Mouse (Mus musculus) limb, embryonic 11.5 days (tissue): ENCODE results near the gene Ptpn7. TPM values are rescaled to one million over a fixed set of nuclear protein-coding genes. Genes with fewer than 3 reads are reported as not detected.

Source experiments
- ATAC-seq: fragments of 200-750 bp; cut with Nextera tagmentation; 2 replicates; pipeline ENCODE4 v1.8.0; 2017; ENCODE audit warnings: low read depth; ENCODE audit not compliant: insufficient number of reproducible peaks, low FRiP score, low TSS enrichment
- DNase-seq: peaks from one replicate; pipeline ENCODE4 v3.0.0-alpha.2; 2015; ENCODE audit warnings: low spot score
- H3K27ac ChIP-seq: fragments of 300-500 bp; sonication (generic); replicated peaks from 2 replicates; pipeline ENCODE4 v1.5.1; 2014; ENCODE audit warnings: low read depth, mild to moderate bottlenecking, low read length
- H3K27me3 ChIP-seq: fragments of 300-500 bp; sonication (generic); 2 replicates; pipeline ENCODE4 v1.6.1; 2014; ENCODE audit warnings: mild to moderate bottlenecking, low read length, mixed read lengths; ENCODE audit not compliant: control insufficient read depth, insufficient read depth
- H3K36me3 ChIP-seq: fragments of 300-500 bp; sonication (generic); 2 replicates; pipeline ENCODE4 v1.6.1; 2014; ENCODE audit warnings: mild to moderate bottlenecking, low read length, moderate library complexity, mixed read lengths; ENCODE audit not compliant: control insufficient read depth, insufficient read depth
- H3K4me1 ChIP-seq: fragments of 300-500 bp; sonication (generic); 2 replicates; pipeline ENCODE4 v1.6.1; 2014; ENCODE audit warnings: low read length, mixed read lengths; ENCODE audit not compliant: control insufficient read depth, insufficient read depth
- H3K4me2 ChIP-seq: fragments of 300-500 bp; sonication (generic); 2 replicates; pipeline ENCODE4 v1.6.1; 2014; ENCODE audit warnings: low read depth, mild to moderate bottlenecking, moderate library complexity; ENCODE audit not compliant: severe bottlenecking
- H3K4me3 ChIP-seq: fragments of 300-500 bp; sonication (generic); 2 replicates; pipeline ENCODE4 v1.5.1; 2014; ENCODE audit warnings: low read depth, low read length
- H3K9ac ChIP-seq: fragments of 300-500 bp; sonication (generic); 2 replicates; pipeline ENCODE4 v1.6.1; 2014; ENCODE audit warnings: mild to moderate bottlenecking, low read length
- H3K9me3 ChIP-seq: fragments of 300-500 bp; sonication (generic); 2 replicates; pipeline ENCODE4 v1.6.1; 2016; ENCODE audit warnings: low read length; ENCODE audit not compliant: control insufficient read depth
- WGBS: fragments of 180-500 bp; shearing (Covaris S2); extraction: QIAGEN DNeasy Blood & Tissue Kit; methylation state at CpG from one replicate; pipeline ENCODE4 v1.1.7; 2014; 5-methylcytosine and 5-hydroxymethylcytosine counted together
- polyA plus RNA-seq: library from polyadenylated mRNA; unstranded; fragments of >200 nt; fragmentation: Nextera tagmentation; extraction: Ambion mirVana; gene quantifications from 2 replicates; pipeline ENCODE4 v1.2.1, GENCODE M21; 2014

Ptpn7 gene
- polyA plus RNA-seq, 1 experiment from 2014 or later = 1.3 TPM

GRCm38 (mm10) chr1:135131034-135131433 is 1.5 kb upstream of the Ptpn7 start:
- ATAC-seq = no peak
- H3K4me1 ChIP-seq = peaks cover 19% of the 10 kb centered on the region

GRCm38 (mm10) chr1:135131560-135131959 is 940 bp upstream of the Ptpn7 start:
- DNase-seq = no peak
- WGBS = 51% methylated on average over 8 of the region's 8 CpGs
- Histone ChIP-seq H3K4me2 (no peak overlapping the region), H3K9me3 (no peaks in the 10 kb centered on the region), H3K27me3 (0 out of 2 replicates have a peak, but pooled peaks cover 3% of the 10 kb centered on the region), H3K4me1 (peaks cover 14% of the 10 kb centered on the region), H3K27ac (no peak overlapping the region), H3K4me3 (no peak overlapping the region), H3K9ac (no peak overlapping the region; the same call in 1 of the 2 replicates), H3K36me3 (no peaks in the 10 kb centered on the region)
- no peak for ATAC-seq

More at GRCm38 (mm10) chr1:135131034-135131433, 1.5 kb upstream of the Ptpn7 start:
- no peaks in the 10 kb centered on the region for H3K9me3 ChIP-seq
- H3K4me3 ChIP-seq = no peak overlapping the region
- no peaks in the 10 kb centered on the region for H3K36me3 ChIP-seq
- 0 out of 2 replicates have a peak, but pooled peaks cover 3% of the 10 kb centered on the region for H3K27me3 ChIP-seq
- no peak overlapping the region for H3K27ac ChIP-seq
- H3K9ac ChIP-seq = no peak overlapping the region
- 34% methylated on average over 6 of the region's 6 CpGs for WGBS
- H3K4me2 ChIP-seq = no peak overlapping the region
- no peak for DNase-seq

GRCm38 (mm10) chr1:135132893-135133369 is 431 bp downstream of the Ptpn7 start:
- peaks cover 3% of the 10 kb centered on the region for H3K4me1 ChIP-seq
- H3K4me2 ChIP-seq = no peak overlapping the region
- no peak overlapping the region for H3K27ac ChIP-seq
- WGBS = 83% methylated on average over 9 of the region's 9 CpGs
- DNase-seq (no peak), ATAC-seq (no peak)
- no peaks in the 10 kb centered on the region for H3K36me3 ChIP-seq
- H3K27me3 ChIP-seq = 0 out of 2 replicates have a peak, but pooled peaks cover 3% of the 10 kb centered on the region
- no peaks in the 10 kb centered on the region for H3K9me3 ChIP-seq
- H3K4me3 ChIP-seq = no peak overlapping the region
- H3K9ac ChIP-seq = no peak overlapping the region

- no peak overlapping the region for H3K4me2 ChIP-seq
- WGBS = 83% methylated on average over 10 of the region's 10 CpGs
- H3K27ac ChIP-seq = no peak overlapping the region
- no peak overlapping the region for H3K9ac ChIP-seq
- no peaks in the 10 kb centered on the region for H3K36me3 ChIP-seq
- H3K27me3 ChIP-seq = 0 out of 2 replicates have a peak, but pooled peaks cover 2% of the 10 kb centered on the region
- ATAC-seq = no peak
- H3K4me1 ChIP-seq = peaks cover 2% of the 10 kb centered on the region; the same call in 1 of the 2 replicates
- no peak overlapping the region for H3K4me3 ChIP-seq
- DNase-seq = no peak
- no peaks in the 10 kb centered on the region for H3K9me3 ChIP-seq
Observed at GRCm38 (mm10) chr1:135133678-135134435, 1.4 kb downstream of the Ptpn7 start.

- Histone ChIP-seq H3K9ac (no peak overlapping the region), H3K4me2 (no peak overlapping the region), H3K36me3 (no peaks in the 10 kb centered on the region), H3K27ac (no peak overlapping the region), H3K4me1 (no peaks in the 10 kb centered on the region), H3K9me3 (no peaks in the 10 kb centered on the region), H3K27me3 (no peaks in the 10 kb centered on the region), H3K4me3 (no peak overlapping the region)
- 89% methylated on average over 8 of the region's 8 CpGs for WGBS
- no peak for DNase-seq
- ATAC-seq = no peak
Observed at GRCm38 (mm10) chr1:135135111-135135787, 2.7 kb downstream of the Ptpn7 start.

GRCm38 (mm10) chr1:135136500-135136899 is 4.0 kb downstream of the Ptpn7 start:
- Histone ChIP-seq H3K4me1 (no peaks in the 10 kb centered on the region), H3K9ac (no peak overlapping the region), H3K27ac (no peak overlapping the region), H3K36me3 (no peaks in the 10 kb centered on the region), H3K27me3 (no peaks in the 10 kb centered on the region), H3K4me3 (no peak overlapping the region), H3K9me3 (no peaks in the 10 kb centered on the region), H3K4me2 (no peak overlapping the region)
- DNase-seq = peak; percentile 93
- WGBS = 8% methylated on average over 1 of the region's 1 CpGs
- ATAC-seq = no peak

- Histone ChIP-seq H3K4me2 (no peak overlapping the region), H3K4me1 (no peaks in the 10 kb centered on the region), H3K9ac (no peak overlapping the region), H3K36me3 (no peaks in the 10 kb centered on the region), H3K27ac (no peak overlapping the region), H3K4me3 (no peak overlapping the region), H3K27me3 (no peaks in the 10 kb centered on the region), H3K9me3 (no peaks in the 10 kb centered on the region)
- ATAC-seq (no peak), DNase-seq (no peak)
- WGBS = 84% methylated on average over 2 of the region's 2 CpGs
Observed at GRCm38 (mm10) chr1:135139906-135140305, 7.4 kb downstream of the Ptpn7 start.

- WGBS = 70% methylated on average over 2 of the region's 2 CpGs
- Histone ChIP-seq H3K27ac (no peak overlapping the region), H3K9ac (no peak overlapping the region), H3K9me3 (no peaks in the 10 kb centered on the region), H3K4me1 (no peaks in the 10 kb centered on the region), H3K4me2 (no peak overlapping the region), H3K36me3 (no peaks in the 10 kb centered on the region), H3K27me3 (no peaks in the 10 kb centered on the region), H3K4me3 (no peak overlapping the region)
- ATAC-seq = no peak
- DNase-seq = no peak
Observed at GRCm38 (mm10) chr1:135142452-135142851, 10.0 kb downstream of the Ptpn7 start.
